Mouse (Mus musculus): Measurements from ENCODE around the gene Grap2.

The Grap2 gene

DNA sequence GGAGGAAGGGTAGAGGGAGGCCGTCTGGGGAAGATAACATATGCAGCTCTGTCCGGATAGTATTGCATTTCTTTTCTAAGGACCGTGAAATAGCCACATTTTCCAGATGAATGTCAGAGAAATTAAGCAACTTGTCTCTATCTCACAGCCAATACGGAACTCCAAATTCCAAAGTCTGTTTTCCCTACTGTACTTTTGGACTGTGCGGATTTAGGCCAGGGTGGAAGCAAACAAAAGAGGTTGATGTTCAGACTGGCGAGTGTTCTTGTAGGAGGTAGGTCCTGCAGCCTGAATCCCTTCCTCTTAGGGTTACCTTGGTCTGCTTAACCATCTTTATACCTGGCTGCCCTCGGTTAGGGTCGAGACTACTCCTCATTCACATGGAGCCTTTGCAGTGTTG is 109.9 kb downstream of the Grap2 start:
- DNase-seq (ENCODE audit: low spot score): no peak

GRCm38 (mm10) chr15:80683151-80683550 is 110.8 kb downstream of the Grap2 start:
- DNase-seq (ENCODE audit: low spot score): no peak

GRCm38 (mm10) chr15:80683990-80684389 is 111.6 kb downstream of the Grap2 start:
- DNase-seq (ENCODE audit: low spot score): no peak

GRCm38 (mm10) chr15:80684786-80685602 is 112.6 kb downstream of the Grap2 start:
- DNase-seq (ENCODE audit: low spot score): no peak

- DNase-seq (ENCODE audit: low spot score): no peak
Measured at GRCm38 (mm10) chr15:80685603-80685895, 113.2 kb downstream of the Grap2 start.

GRCm38 (mm10) chr15:80688536-80688935 is 116.1 kb downstream of the Grap2 start:
- no peak for DNase-seq (ENCODE audit: low spot score)

- no peak for DNase-seq (ENCODE audit: low spot score)
Measured at GRCm38 (mm10) chr15:80693492-80693891, 121.1 kb downstream of the Grap2 start.

DNA sequence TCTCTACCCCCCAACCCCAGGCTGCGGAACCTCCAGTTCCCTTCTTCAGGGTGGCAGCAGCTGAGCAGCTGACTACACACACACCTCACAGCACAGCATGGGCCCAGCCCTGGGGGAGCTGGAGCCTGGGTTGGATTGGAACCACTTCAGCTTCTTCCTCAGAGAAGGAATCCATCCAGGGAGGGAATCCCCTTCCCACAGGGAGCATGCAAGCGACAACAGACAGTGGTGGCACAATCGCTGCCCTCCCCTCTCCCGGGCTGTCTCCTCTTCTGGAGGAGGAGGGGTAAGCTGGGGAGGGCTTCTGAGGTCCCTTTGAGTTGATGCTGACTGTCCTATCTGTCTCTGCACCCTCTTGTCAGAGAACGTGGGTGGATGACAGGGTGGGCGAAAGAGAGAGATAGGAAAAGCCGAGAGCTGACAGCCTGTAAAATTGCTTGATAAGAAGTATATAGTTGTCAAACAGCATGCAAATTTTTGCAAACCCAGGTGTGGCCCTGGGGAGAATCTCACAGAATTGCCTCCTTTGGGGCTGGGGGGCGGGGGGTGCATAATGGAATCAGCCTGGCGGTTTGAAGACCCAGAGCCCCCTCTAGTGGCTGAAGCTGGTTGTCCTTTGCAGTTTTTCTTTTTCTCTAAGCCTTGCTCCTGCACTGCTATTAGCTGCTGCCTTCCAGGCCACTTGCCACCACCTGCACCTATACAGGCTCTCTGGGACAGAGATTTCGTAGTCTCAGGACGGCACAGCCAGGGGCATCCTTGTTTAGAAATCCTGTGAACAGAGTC is 121.9 kb downstream of the Grap2 start:
- peak; percentile 83 for DNase-seq (ENCODE audit: low spot score)

DNA sequence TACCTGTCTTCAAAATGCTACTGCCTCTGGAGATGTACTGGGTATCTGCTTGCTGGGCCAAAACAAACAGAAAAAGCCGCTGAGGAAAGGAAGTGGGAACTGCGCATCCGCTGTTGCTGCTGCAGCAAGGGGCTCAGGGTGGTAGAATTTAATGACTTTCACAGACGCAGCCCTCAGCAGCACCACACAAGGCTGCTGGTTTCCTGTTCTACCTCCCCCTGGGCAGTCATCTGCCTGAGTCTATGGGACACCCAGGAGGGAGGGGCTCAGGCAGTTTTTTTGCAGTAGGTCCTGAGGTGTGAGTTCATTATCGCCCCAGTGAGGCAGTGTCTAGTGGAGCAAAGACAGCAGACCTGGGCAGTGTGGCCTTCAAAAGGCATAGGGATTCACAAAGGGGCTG is 125.2 kb downstream of the Grap2 start:
- no peak for DNase-seq (ENCODE audit: low spot score)

DNA sequence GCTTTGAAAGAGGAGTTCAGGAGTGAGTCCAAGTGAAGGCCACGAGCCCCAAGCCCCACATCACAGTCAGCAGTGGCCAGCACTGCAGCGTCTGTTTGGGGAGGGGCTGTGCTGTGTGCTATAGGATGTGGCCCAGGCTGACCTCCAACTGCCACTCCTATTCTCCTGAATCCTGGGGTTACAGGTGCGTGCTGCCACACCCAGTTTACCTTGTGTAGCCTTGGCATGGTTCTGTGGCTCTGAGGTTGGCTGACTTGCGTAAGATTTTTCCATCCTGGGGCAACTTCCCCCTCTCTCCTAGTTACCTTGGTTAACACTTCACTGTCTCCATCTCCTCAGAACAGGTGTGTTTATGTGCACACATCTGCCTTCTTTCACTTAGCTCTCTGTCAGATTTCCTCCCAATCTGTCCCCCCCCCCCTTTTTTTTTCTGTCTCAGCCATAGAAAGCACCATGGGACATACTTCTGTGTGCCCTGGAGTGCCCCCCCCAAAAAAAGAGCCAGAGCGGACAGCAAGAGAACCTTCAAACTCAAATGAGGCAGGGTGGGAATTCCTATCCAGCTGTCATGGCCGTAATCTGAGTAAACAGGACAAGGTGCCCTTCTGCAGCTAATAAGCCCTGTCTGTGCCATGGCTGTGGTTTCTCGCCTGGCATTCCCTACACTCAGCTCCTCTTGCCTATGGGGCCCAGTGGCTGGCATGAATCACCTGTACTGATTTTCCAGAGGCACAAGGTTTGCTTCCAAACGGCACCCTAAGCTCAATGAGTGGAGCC is 129.3 kb downstream of the Grap2 start:
- no peak for DNase-seq (ENCODE audit: low spot score)
